Mouse (Mus musculus) left cerebral cortex, postnatal 25 days (tissue): ENCODE results near the gene Cox7a2l. TPM values are rescaled to one million over a fixed set of nuclear protein-coding genes. Genes with fewer than 3 reads are reported as not detected.

Experiments
- DNase-seq, 2 experiments: peaks; one replicate each; pipeline ENCODE4 v3.0.0; 2022; ENCODE audit warnings: low spot score in 2 of 2, mixed read lengths in 1 of 2
- intact Hi-C: fragments of 180-260 bp; cut with DNase I; formaldehyde crosslinking; loops from one replicate; pipeline ENCODE4 v1.15.1; 2025
- total RNA-seq, 2 experiments: library from RNA; stranded (reverse); gene quantifications; 2 replicates each; pipeline ENCODE4 v1.2.3; 2021

Cox7a2l gene
- total RNA-seq, 2 experiments from 2014 or later = 165 to 177 TPM

- intact Hi-C loops = no loop called here
- no peak for DNase-seq
These were observed 10.7 kb upstream of the Cox7a2l start for GRCm38 (mm10) chr17:83527651-83528381.

GRCm38 (mm10) chr17:83526624-83527532 is 9.7 kb upstream of the Cox7a2l start:
- intact Hi-C loops = no loop called here
- DNase-seq = no peak

GRCm38 (mm10) chr17:83526091-83526561 is 9.0 kb upstream of the Cox7a2l start:
- DNase-seq = no peak
- intact Hi-C loops = no loop called here

GRCm38 (mm10) chr17:83525596-83525995 is 8.5 kb upstream of the Cox7a2l start:
- no peak for DNase-seq
- intact Hi-C loops = no loop called here

- no peak for DNase-seq
- intact Hi-C loops = no loop called here
These were observed 7.6 kb upstream of the Cox7a2l start for GRCm38 (mm10) chr17:83524753-83525152.

GRCm38 (mm10) chr17:83522590-83523379 is 5.7 kb upstream of the Cox7a2l start:
- intact Hi-C loops = no loop called here
- DNase-seq = no peak

- no peak for DNase-seq
- intact Hi-C loops = no loop called here
These were observed 4.8 kb upstream of the Cox7a2l start for GRCm38 (mm10) chr17:83521881-83522280.

GRCm38 (mm10) chr17:83514213-83514701 is 2.9 kb downstream of the Cox7a2l start:
- intact Hi-C loops = loop anchor here (2.0 to 10.0 kb wide), 5 partner anchors 119 to 333 kb away; partner anchors contain the start of genes Eml4 and Haao
- peak; percentile 91 to 93 for DNase-seq

- intact Hi-C loops = loop anchor here (2.0 to 10.0 kb wide), 5 partner anchors 119 to 334 kb away; partner anchors contain the start of genes Eml4 and Haao
- no peak for DNase-seq
These were observed 3.4 kb downstream of the Cox7a2l start for GRCm38 (mm10) chr17:83513655-83514212.

- intact Hi-C loops = loop anchor here (5.0 to 10.0 kb wide), 4 partner anchors 160 to 335 kb away; partner anchors contain the start of genes Eml4 and Haao
- no peak for DNase-seq
These were observed 5.0 kb downstream of the Cox7a2l start for GRCm38 (mm10) chr17:83512130-83512529.

GRCm38 (mm10) chr17:83503693-83504092 is 13.4 kb downstream of the Cox7a2l start:
- no peak for DNase-seq
- intact Hi-C loops = no loop called here

GRCm38 (mm10) chr17:83499692-83500091 is 17.4 kb downstream of the Cox7a2l start:
- DNase-seq = no peak
- intact Hi-C loops = no loop called here

GRCm38 (mm10) chr17:83498889-83499288 is 18.2 kb downstream of the Cox7a2l start:
- DNase-seq = no peak
- intact Hi-C loops = no loop called here

GRCm38 (mm10) chr17:83487762-83488161 is 29.4 kb downstream of the Cox7a2l start:
- no peak for DNase-seq
- intact Hi-C loops = no loop called here

- DNase-seq = no peak
- intact Hi-C loops = no loop called here
These were observed 33.3 kb downstream of the Cox7a2l start for GRCm38 (mm10) chr17:83483784-83484183.

- no peak for DNase-seq
- intact Hi-C loops = no loop called here
These were observed 34.2 kb downstream of the Cox7a2l start for GRCm38 (mm10) chr17:83482817-83483536.

GRCm38 (mm10) chr17:83481551-83481950 is 35.6 kb downstream of the Cox7a2l start:
- intact Hi-C loops = no loop called here
- peak in 1 of 2 experiments; percentile 19 for DNase-seq

GRCm38 (mm10) chr17:83477089-83477488 is 40.0 kb downstream of the Cox7a2l start:
- intact Hi-C loops = no loop called here

More at GRCm38 (mm10) chr17:83477089-83477488, 40.0 kb downstream of the Cox7a2l start:
- DNase-seq = no peak
